Mouse (Mus musculus) cerebellum, adult 8-10 months (tissue): ENCODE results near the gene Cfdp1.

Experiments used
- DNase-seq: peaks from one replicate; pipeline ENCODE4 v3.0.0; 2022

The Cfdp1 gene

DNA sequence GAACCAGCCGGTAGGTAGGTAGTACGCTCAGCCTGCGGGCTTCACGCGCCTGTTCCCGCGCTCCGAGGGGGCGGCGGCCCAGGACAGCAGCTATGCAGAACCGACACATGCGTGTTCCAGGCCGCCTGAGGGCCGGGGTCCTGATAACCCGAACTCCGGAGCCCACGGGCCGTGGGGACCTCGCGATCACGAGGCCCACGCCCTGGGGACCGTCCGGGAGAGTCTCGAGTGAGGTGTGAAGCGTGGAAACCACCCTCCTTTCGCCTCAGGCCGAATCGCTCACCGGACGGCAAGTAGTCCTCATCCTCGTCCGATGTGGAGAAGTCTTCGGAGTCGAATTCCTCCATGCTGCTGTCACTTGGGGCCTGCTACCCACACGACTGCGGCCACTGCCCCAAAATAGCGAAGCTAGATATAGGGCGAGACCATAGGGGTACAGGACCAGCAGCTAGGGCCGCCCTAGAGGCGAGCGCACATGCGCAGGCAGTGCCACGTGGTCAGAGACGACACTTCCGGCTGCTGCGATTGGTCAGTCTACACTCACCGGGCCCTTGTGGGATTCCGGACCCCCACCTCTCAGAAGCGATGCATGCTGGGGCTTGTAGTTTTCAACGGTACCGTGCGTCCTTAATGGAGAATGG, at the start of gene Cfdp1:
Gene Cfdp1, minus strand, starts transcription at position 431 of the 641 bp plus-strand sequence.
- peak; percentile 92 for DNase-seq

DNA sequence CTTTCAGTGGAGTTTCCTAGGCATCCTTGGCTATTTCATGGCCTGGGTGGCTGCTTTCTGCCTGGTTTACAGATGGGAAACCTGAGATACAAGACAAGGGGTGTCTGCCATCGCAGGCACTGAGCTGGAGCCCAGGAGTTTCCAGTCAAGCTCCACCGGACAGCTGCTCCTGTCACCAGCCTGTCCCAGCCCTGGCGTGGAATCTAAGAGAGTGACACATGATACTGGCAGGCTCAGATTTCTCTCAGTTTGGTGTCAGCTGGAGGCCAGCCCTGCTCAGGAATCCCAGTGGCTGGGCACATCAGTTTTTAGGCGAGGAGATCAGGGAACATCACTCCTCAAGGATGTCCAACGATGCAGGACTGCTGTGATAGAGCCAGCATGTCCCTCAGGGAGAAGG, 48.0 kb upstream of the Cfdp1 start:
- no peak for DNase-seq

DNA sequence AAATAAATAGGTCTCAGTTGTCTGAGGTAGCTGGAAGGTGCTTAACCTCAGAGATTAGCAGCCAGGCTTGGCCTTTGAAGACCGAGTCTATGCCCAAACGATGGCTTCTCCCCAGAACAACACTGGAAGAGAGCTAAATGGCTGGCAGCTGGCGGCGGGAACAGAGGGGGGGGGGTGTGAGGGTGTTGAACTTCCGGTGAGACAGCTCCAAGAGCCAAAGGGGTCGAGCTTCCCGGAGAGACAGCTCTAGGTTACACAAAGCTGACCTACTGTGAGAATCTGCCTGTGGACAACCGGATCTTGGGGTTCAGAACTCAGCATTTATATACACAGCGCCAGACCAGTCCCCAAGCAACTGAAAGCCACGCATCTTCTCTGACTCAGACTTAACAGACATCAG, 44.5 kb upstream of the Cfdp1 start:
- no peak for DNase-seq

GRCm38 (mm10) chr8:111894955-111895354, 40.9 kb upstream of the Cfdp1 start:
- DNase-seq: no peak

DNA sequence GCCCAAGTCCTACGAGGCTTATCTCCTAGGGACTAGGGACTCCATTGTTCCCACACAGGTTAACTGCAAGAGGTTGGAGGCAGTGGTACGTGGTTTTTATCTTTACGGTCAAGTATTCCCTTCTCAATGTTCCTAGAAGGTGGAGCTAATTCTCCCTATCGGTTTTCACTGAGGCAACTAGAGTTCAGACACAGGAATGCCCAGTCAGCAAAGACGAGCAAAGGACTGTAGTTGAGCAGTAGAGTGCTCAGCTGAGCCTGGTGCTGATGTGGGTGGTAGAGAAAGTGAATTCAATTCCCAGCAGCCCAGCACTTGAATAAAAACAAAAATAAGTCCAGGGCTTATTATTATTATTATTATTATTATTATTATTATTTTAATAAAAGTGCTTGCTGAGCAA, 38.5 kb upstream of the Cfdp1 start:
- no peak for DNase-seq

DNA sequence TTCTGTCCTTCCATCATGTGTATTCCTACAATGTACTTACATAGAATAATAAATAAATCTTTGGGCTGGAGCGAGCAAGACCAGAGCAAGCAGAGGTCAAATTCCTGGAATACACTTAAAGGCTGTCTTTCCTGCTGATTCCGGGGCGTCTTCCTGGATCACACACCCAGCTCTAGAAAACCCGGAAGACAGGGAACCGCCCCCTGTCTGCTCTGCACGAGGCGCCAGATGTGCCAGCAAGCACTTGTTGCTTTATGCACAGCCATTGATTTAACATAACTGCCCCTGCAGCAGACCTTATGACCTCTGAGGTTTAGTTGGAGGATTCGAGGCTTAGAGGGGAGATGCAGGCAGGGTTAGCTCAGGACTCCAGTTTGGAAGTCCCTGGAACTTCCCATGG, 37.9 kb upstream of the Cfdp1 start:
- no peak for DNase-seq

DNA sequence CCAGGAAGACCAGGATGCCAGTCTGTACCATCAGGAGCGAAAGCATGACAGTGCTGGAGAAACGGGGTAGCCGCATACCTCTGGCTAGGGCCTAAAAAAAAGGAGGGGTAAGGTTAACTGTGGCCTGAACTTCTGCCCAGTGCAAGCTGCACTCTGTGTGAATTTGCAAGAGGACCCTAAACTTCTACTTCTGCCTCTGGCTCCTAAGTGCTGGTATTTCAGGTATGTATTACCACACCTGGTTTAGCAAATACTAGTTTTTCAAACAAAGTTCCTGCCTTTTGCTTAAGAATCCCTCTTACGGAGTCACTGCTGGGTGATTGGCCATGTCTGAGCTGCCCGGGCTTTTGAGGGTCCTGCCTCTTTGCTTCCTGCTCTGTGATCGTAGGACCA, 36.8 kb upstream of the Cfdp1 start:
- no peak for DNase-seq

- peak; percentile 55 for DNase-seq
These were observed 36.1 kb upstream of the Cfdp1 start for GRCm38 (mm10) chr8:111889931-111890910.

- no peak for DNase-seq
These were observed 34.1 kb upstream of the Cfdp1 start for GRCm38 (mm10) chr8:111888091-111888650.

DNA sequence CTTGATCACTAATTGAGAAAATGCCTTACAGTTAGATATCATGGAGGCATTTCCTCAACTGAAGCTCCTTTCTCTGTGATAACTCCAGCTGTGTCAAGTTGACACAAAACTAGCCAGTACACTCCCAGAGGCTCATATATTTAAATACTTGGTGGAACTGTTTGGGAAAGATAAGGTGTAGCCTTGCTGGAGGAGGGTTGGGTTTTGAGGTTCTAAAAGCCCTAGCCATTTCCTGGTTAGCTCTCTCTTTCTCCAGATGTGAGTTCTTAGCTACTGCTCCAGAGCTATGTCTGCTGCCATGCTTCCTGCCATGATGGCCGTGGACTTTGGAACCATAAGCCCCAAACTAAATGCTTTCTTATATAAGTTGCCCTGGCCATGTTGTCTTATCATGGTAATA, 33.4 kb upstream of the Cfdp1 start:
- DNase-seq: no peak

DNA sequence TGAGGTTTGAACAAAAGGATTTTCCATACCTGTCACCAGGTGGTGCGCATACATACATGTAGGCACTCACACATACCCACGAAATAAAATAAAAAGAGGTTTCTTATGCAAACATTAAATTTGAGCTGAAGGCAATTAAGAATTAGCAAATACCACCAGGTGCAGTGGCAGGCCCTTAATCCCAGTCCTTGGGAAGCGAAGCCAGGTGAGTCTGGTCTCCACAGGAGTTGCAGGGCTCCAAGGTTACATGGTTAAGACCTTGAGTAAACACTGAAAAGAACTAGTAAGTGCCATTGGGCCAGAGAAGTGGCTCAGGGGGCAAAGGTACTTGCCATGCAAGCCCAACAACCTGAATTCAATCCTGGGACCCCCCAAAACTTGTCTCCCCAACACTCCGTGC, 29.5 kb upstream of the Cfdp1 start:
- no peak for DNase-seq

DNA sequence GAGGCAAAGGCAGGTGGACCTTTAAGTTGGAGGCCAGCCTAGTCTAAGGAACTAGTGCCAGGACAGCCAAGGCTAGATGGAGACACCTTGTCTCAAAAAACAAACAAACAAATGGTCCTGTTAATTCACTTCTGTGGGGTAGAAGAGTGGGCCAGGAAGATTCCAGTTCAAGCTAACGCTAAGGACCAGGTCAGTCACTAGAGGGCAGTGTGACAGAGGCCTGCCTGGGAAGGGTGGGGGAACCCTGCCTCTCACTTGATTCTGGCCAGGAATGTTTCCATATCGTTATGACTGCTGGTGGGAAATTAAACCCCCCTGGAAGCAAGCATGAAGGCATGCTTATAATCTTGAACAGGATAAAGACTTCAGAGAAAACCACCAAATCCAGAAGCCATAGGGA, 27.5 kb upstream of the Cfdp1 start:
- DNase-seq: peak; percentile 58

- DNase-seq: no peak
These were observed 23.6 kb upstream of the Cfdp1 start for GRCm38 (mm10) chr8:111877711-111878110.

- peak; percentile 99 for DNase-seq
These were observed 22.4 kb upstream of the Cfdp1 start, which contains the start of gene Tmem170 for GRCm38 (mm10) chr8:111876355-111876948. Gene Tmem170 (minus strand): TSS chr8:111876750.

- no peak for DNase-seq
These were observed 21.7 kb upstream of the Cfdp1 start for GRCm38 (mm10) chr8:111875758-111876157.

- no peak for DNase-seq
These were observed 17.2 kb upstream of the Cfdp1 start for GRCm38 (mm10) chr8:111871278-111871677.

DNA sequence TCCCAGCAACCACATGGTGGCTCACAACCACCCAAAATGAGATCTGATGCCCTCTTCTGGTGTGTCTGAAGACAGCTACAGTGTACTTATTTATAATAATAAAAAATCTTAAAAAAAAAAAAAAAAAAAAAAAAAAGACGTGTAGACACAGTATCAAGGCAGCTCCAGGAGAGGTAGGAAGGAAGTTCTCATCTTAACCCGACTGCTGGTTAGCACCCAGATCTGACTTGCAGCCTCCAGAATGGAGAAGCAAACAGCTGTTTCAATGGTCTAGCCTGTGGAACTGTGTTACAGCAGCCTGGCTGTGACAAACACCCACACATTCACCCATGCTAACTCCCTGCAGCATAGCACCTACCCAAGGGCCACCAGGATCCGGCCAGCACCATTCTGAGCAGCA, 16.3 kb upstream of the Cfdp1 start:
- DNase-seq: no peak

DNA sequence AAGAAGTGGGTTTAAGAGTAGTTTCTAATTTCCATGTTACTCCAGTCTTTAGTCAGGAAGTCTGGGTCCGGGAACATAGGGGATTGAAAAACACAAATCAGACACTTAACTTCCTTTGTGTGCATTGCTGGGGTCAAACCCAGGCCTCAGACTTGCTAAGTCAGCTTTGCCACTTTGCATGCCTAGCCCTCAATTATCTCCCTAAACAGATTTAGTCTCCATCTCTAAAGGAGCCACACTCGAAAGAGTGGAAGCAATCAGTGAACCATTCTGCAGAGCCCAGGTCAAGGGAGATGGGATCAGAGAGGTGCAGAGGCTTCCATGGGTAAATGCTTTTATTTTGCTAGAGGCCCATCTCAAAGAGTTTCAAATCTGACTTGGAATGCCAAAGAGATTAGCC, 14.6 kb upstream of the Cfdp1 start:
- DNase-seq: no peak

GRCm38 (mm10) chr8:111865857-111866256, 11.8 kb upstream of the Cfdp1 start:
- no peak for DNase-seq

DNA sequence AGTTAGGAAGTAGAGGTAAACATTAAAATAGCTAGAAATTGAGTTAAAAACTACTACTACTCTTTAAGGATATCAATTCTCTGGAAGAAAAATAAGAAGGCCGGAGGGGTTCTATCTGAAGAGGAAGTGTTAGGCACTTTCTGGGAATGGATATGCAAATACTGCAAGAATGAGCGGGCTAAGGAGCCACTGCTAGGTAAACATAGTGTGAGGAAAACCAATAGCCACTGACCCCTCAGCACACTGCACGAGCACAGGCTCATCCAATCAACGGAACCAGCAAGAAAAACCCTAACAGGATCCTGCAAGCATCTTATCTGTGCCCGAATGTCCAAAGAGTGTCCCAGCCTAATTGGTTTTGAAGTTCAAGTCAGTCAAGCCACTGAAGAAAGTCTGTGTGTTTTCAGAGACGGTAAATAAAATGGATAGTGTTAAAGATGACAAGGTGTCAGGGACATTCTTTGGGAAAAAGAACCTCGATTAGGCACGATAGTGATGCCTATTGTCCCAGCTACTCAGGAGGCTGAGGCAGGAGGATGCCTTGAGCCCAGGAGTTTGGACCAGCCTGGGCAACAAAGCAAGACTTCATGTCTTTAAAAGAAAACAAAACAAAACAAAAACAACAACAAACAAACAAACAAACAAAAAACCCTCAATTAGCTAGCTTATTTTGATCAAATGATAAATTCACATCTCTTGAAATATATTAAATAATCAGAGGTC, 11.2 kb upstream of the Cfdp1 start:
- no peak for DNase-seq

GRCm38 (mm10) chr8:111864648-111865047, 10.6 kb upstream of the Cfdp1 start:
- DNase-seq: no peak

DNA sequence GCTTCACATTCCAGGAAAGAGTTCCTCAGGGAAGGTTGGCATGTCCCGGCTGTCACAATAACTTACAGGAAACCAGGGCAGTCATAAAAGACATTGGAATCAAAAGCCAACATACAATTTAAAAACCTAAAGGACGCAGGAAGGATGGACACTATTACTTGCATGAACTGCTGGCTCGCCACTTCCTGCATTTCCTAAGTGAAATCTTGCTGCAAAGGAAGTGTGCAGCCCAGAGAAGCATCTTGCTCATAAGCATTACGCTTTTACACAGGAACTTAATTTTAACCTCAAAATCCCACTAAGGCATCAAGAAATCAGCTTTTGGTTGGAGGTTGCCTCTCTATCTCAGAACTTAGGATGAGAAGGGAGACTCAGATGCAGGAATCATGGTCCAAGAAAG, 9.2 kb upstream of the Cfdp1 start:
- DNase-seq: no peak

GRCm38 (mm10) chr8:111855977-111856376, 1.9 kb upstream of the Cfdp1 start:
- DNase-seq: no peak
